Mouse (Mus musculus): ENCODE results near the gene Erich3.

DNA sequence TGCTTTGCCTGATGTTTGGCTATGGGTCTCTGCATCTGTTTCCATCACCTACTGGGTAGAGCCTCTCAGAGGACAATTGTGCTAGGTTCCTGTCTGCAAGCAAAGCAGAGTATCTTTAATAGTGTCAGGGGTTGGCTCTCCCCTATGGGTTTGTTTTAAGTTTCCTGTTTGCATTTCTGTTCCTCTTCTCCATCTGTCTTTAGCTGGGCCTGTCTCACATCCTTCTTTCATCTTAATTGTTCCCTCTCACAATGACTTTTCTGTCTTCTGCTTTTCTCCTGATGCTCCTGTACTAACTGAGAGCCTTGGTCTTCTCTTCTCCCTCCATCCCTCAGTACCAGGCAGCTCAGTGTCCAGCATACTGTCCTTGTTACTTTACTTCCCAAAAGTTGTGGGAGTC lies 26.6 kb downstream of the Erich3 start:
- TF ChIP-seq CTCF (IDR thresholded peaks at IDR 0.05) (no peak), EP300 (IDR thresholded peaks at IDR 0.05) (no peak)

All from lung, postnatal 0 days (tissue).